Mouse (Mus musculus): ENCODE data around the gene Ppp4c. TPM values are rescaled to one million over a fixed set of nuclear protein-coding genes. Genes with fewer than 3 reads are reported as not detected.

Ppp4c gene
- total RNA-seq, 1 experiment: 291 TPM

- H3K9ac ChIP-seq (ENCODE audit: insufficient read depth, low read depth, low read length, poor library complexity, severe bottlenecking): no peak overlapping the region
- H3K36me3 ChIP-seq (ENCODE audit: control insufficient read depth, insufficient read depth, low read length, poor library complexity, severe bottlenecking): peaks cover 2% of the 10 kb centered on the region; the same call in 1 of the 2 replicates
- in situ Hi-C loops (cut with MboI; ENCODE audit: low sequenced_read_pairs in 2 of 2, unreplicated experiment in 2 of 2): no loop called here
- H3K9me3 ChIP-seq (ENCODE audit: control insufficient read depth, insufficient read depth, low read depth, low read length): no peaks in the 10 kb centered on the region
- H3K4me1 ChIP-seq (ENCODE audit: control insufficient read depth in 2 of 2, insufficient read depth in 2 of 2, low read length in 2 of 2, poor library complexity in 1 of 2): peaks cover 5 to 13% of the 10 kb centered on the region in 2 experiments; a peak in 3 of 4 replicates
- no peak overlapping the region for H3K4me3 ChIP-seq (ENCODE audit: insufficient read depth in 1 of 2, low read depth in 1 of 2, low read length in 2 of 2, poor library complexity in 1 of 2, severe bottlenecking in 1 of 2)
- no peak overlapping the region for H3K27ac ChIP-seq (ENCODE audit: insufficient read depth, low read depth, low read length, poor library complexity, severe bottlenecking)
- no peak for TF ChIP-seq MAFK (IDR thresholded peaks at IDR 0.05; ENCODE audit: insufficient read depth, low read depth, low read length)
- no peak for TF ChIP-seq HCFC1 (IDR thresholded peaks at IDR 0.05; ENCODE audit: borderline replicate concordance, insufficient read depth, low read length)
- TF ChIP-seq ZNF384 (IDR thresholded peaks at IDR 0.05; ENCODE audit: low read depth, low read length): no peak
- TF ChIP-seq ZC3H11A (IDR thresholded peaks at IDR 0.05; ENCODE audit: borderline replicate concordance, low read depth, low read length): no peak
- TF ChIP-seq CHD2 (IDR thresholded peaks at IDR 0.05; ENCODE audit: low read depth, low read length): no peak
- no peak for DNase-seq (ENCODE audit: low read depth, low spot score)
Measured at GRCm38 (mm10) chr7:126774463-126774862, 17.8 kb downstream of the Ppp4c start.

DNA sequence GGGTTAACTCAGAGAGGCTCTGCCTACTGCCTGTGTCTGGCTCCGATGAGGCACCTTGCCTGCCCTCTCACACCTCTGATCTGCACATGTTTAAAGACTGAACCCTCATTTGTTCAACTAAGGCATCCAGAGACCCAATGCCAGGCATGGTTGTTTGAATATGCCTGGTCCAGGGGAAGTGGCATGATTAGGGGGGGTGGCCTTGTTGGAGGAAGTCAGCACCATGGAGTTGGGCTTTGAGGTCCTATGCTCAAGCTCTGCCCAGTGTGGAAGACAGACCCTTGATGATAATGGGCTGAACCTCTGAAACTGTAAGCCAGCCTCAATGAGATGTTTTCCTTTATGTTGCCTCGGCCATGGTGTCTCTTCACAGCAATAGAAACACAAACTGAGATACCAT lies 18.9 kb downstream of the Ppp4c start:
- Histone ChIP-seq H3K9ac (ENCODE audit: insufficient read depth, low read depth, low read length, poor library complexity, severe bottlenecking) (peak overlapping the region; percentile 27; the same call in 1 of the 2 replicates), H3K27ac (ENCODE audit: insufficient read depth, low read depth, low read length, poor library complexity, severe bottlenecking) (peak overlapping the region; percentile 9; the same call in 1 of the 2 replicates), H3K36me3 (ENCODE audit: control insufficient read depth, insufficient read depth, low read length, poor library complexity, severe bottlenecking) (peaks cover 3% of the 10 kb centered on the region; the same call in 1 of the 2 replicates), H3K4me3 (ENCODE audit: insufficient read depth in 1 of 2, low read depth in 1 of 2, low read length in 2 of 2, poor library complexity in 1 of 2, severe bottlenecking in 1 of 2) (peak overlapping the region; percentile 3 to 7; a peak in 1 of 4 replicates), H3K9me3 (ENCODE audit: control insufficient read depth, insufficient read depth, low read depth, low read length) (no peaks in the 10 kb centered on the region), H3K4me1 (ENCODE audit: control insufficient read depth in 2 of 2, insufficient read depth in 2 of 2, low read length in 2 of 2, poor library complexity in 1 of 2) (peaks cover 5 to 13% of the 10 kb centered on the region in 2 experiments; a peak in 3 of 4 replicates)
- DNase-seq (ENCODE audit: low read depth, low spot score): no peak
- in situ Hi-C loops (cut with MboI; ENCODE audit: low sequenced_read_pairs in 2 of 2, unreplicated experiment in 2 of 2): no loop called here
- no peak for TF ChIP-seq MAFK (IDR thresholded peaks at IDR 0.05; ENCODE audit: insufficient read depth, low read depth, low read length)
- TF ChIP-seq CHD2 (IDR thresholded peaks at IDR 0.05; ENCODE audit: low read depth, low read length): no peak
- no peak for TF ChIP-seq ZNF384 (IDR thresholded peaks at IDR 0.05; ENCODE audit: low read depth, low read length)
- no peak for TF ChIP-seq HCFC1 (IDR thresholded peaks at IDR 0.05; ENCODE audit: borderline replicate concordance, insufficient read depth, low read length)
- no peak for TF ChIP-seq ZC3H11A (IDR thresholded peaks at IDR 0.05; ENCODE audit: borderline replicate concordance, low read depth, low read length)

GRCm38 (mm10) chr7:126770784-126771183 lies 21.5 kb downstream of the Ppp4c start:
- peak overlapping the region; percentile 36 to 44; a peak in 3 of 4 replicates for H3K4me3 ChIP-seq (ENCODE audit: insufficient read depth in 1 of 2, low read depth in 1 of 2, low read length in 2 of 2, poor library complexity in 1 of 2, severe bottlenecking in 1 of 2)
- in situ Hi-C loops (cut with MboI; ENCODE audit: low sequenced_read_pairs in 2 of 2, unreplicated experiment in 2 of 2): no loop called here
- no peak for DNase-seq (ENCODE audit: low read depth, low spot score)
- TF ChIP-seq CHD2 (IDR thresholded peaks at IDR 0.05; ENCODE audit: low read depth, low read length): no peak
- no peak for TF ChIP-seq MAFK (IDR thresholded peaks at IDR 0.05; ENCODE audit: insufficient read depth, low read depth, low read length)
- TF ChIP-seq ZNF384 (IDR thresholded peaks at IDR 0.05; ENCODE audit: low read depth, low read length): no peak
- no peak for TF ChIP-seq ZC3H11A (IDR thresholded peaks at IDR 0.05; ENCODE audit: borderline replicate concordance, low read depth, low read length)
- TF ChIP-seq HCFC1 (IDR thresholded peaks at IDR 0.05; ENCODE audit: borderline replicate concordance, insufficient read depth, low read length): no peak
- H3K9me3 ChIP-seq (ENCODE audit: control insufficient read depth, insufficient read depth, low read depth, low read length): no peaks in the 10 kb centered on the region
- H3K9ac ChIP-seq (ENCODE audit: insufficient read depth, low read depth, low read length, poor library complexity, severe bottlenecking): peak overlapping the region; percentile 27; the same call in 1 of the 2 replicates
- H3K4me1 ChIP-seq (ENCODE audit: control insufficient read depth in 2 of 2, insufficient read depth in 2 of 2, low read length in 2 of 2, poor library complexity in 1 of 2): peaks cover 3 to 8% of the 10 kb centered on the region in 2 experiments; a peak in 2 of 4 replicates
- H3K36me3 ChIP-seq (ENCODE audit: control insufficient read depth, insufficient read depth, low read length, poor library complexity, severe bottlenecking): peaks cover 6% of the 10 kb centered on the region; the same call in 1 of the 2 replicates
- H3K27ac ChIP-seq (ENCODE audit: insufficient read depth, low read depth, low read length, poor library complexity, severe bottlenecking): no peak overlapping the region

- no peaks in the 10 kb centered on the region for H3K9me3 ChIP-seq (ENCODE audit: control insufficient read depth, insufficient read depth, low read depth, low read length)
- H3K27ac ChIP-seq (ENCODE audit: insufficient read depth, low read depth, low read length, poor library complexity, severe bottlenecking): no peak overlapping the region
- no peak overlapping the region for H3K9ac ChIP-seq (ENCODE audit: insufficient read depth, low read depth, low read length, poor library complexity, severe bottlenecking)
- H3K36me3 ChIP-seq (ENCODE audit: control insufficient read depth, insufficient read depth, low read length, poor library complexity, severe bottlenecking): peaks cover 30% of the 10 kb centered on the region
- TF ChIP-seq HCFC1 (IDR thresholded peaks at IDR 0.05; ENCODE audit: borderline replicate concordance, insufficient read depth, low read length): no peak
- no peak for TF ChIP-seq CHD2 (IDR thresholded peaks at IDR 0.05; ENCODE audit: low read depth, low read length)
- TF ChIP-seq ZC3H11A (IDR thresholded peaks at IDR 0.05; ENCODE audit: borderline replicate concordance, low read depth, low read length): no peak
- TF ChIP-seq MAFK (IDR thresholded peaks at IDR 0.05; ENCODE audit: insufficient read depth, low read depth, low read length): no peak
- TF ChIP-seq ZNF384 (IDR thresholded peaks at IDR 0.05; ENCODE audit: low read depth, low read length): no peak
- in situ Hi-C loops (cut with MboI; ENCODE audit: low sequenced_read_pairs in 2 of 2, unreplicated experiment in 2 of 2): no loop called here
- DNase-seq (ENCODE audit: low read depth, low spot score): no peak
- H3K4me1 ChIP-seq (ENCODE audit: control insufficient read depth in 2 of 2, insufficient read depth in 2 of 2, low read length in 2 of 2, poor library complexity in 1 of 2): peaks cover 3 to 12% of the 10 kb centered on the region in 2 experiments; a peak in 2 of 4 replicates
- no peak overlapping the region for H3K4me3 ChIP-seq (ENCODE audit: insufficient read depth in 1 of 2, low read depth in 1 of 2, low read length in 2 of 2, poor library complexity in 1 of 2, severe bottlenecking in 1 of 2)
Measured at GRCm38 (mm10) chr7:126767001-126767400, 25.3 kb downstream of the Ppp4c start.
